Comparison of ENCODE assay signal across 22 mouse cellular contexts in the genomic region with DNA sequence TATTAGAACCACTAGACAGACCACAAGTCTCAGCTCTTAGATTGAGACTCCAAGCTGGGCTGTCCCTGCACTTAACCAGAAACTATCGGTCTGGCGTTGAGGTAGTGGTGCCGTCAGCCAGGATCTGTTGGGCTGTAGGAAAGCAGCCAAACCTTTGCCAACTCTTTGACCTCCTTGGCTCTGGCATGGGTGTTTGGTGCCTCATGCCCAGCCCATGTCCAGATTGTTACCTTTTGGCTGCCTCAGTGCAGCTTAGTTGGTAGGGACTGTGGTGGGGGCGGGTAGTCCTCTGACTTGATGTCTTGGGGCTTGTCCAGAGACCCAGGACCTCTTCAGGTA. TPM values are rescaled to one million over a fixed set of nuclear protein-coding genes. Genes with fewer than 3 reads are reported as not detected.
A peak's percentile ranks its signal among the peaks of the same experiment; 100 is the strongest.
DNase-seq lines count a peak whose midpoint lies in the region.
"Had no signal": no experiment of that assay in that cellular context is flagged by ENCODE, and none has a peak within 500 bp of the region (broad histone marks: within the 10 kb centered on the region; RNA-seq: fewer than 3 reads in every experiment).

No protein-coding gene starts in this region.

- DNase-seq in adrenal gland, adult 2 months, result peak; percentile 35
- no peak for DNase-seq in adrenal gland, adult 18-20 months (ENCODE audit: low spot score in 2 of 2)
- DNase-seq in heart, adult 11 months, result peak; percentile 89
- DNase-seq in heart, postnatal 36 days, result no peak
- peak; percentile 56 to 67 for DNase-seq in kidney, adult 8-10 months
- DNase-seq in kidney, postnatal 14 days, result no peak
- DNase-seq in fibroblast of lung, adult 2 months (ENCODE audit: low read depth), result peak; percentile 40
- DNase-seq in left cerebral cortex, adult 11 months (ENCODE audit: low spot score), result no peak
- DNase-seq: cerebellum, adult 11 months; cerebellum, adult 9-10 months; cerebellum, postnatal 36 days; left cerebral cortex, postnatal 4 days; liver, embryonic 13.5 days; lung, adult 2 months; lung, postnatal 10 days; right cerebral cortex, postnatal 14 days had no signal

- intact Hi-C loops in heart, postnatal 36 days (cut with DNase I), result no loop called here

RNA-seq across cellular contexts. Expression of gene Chdh, which starts 9.6 kb away (rescaled TPM):
- 10 to 100 TPM; 13.2 to 24.5 TPM for total RNA-seq in adrenal gland, adult 2 months (2021)
- polyA plus RNA-seq in adrenal gland, adult 2 months (2012; rRNA removed), result 5.5 and 9.7 TPM in 2 replicates
- total RNA-seq in adrenal gland, adult 18-20 months (2021), result 10 to 100 TPM; 11.1 to 27.5 TPM
- under 1 TPM; 0.35 to 0.56 TPM for total RNA-seq in heart, postnatal 36 days (2021)
- total RNA-seq: CH12.LX had no signal
- polyA plus RNA-seq: C2C12; embryonic facial prominence, embryonic 11.5 days; forebrain, embryonic 14.5 days had no signal

RNA-seq across cellular contexts. Expression of gene Il17rb, which starts 9.7 kb away (rescaled TPM):
- total RNA-seq in adrenal gland, adult 2 months (2021), result 1 to 10 TPM; 1.8 to 3.2 TPM
- polyA plus RNA-seq in adrenal gland, adult 2 months (2012; rRNA removed), result 1.1 TPM in 2 replicates
- 1 to 10 TPM in 1 of 2 experiments, under 1 TPM in 1; 0.73 to 2.1 TPM for total RNA-seq in adrenal gland, adult 18-20 months (2021)
- not detected for total RNA-seq in heart, postnatal 36 days (2021)
- total RNA-seq: megakaryocyte-erythroid progenitor cell, adult 5-6 weeks had no signal
- polyA plus RNA-seq: macrophage had no signal

RNA-seq across cellular contexts. Expression of gene Actr8, which starts 40.3 kb away (rescaled TPM):
- total RNA-seq in adrenal gland, adult 2 months (2021), result 10 to 100 TPM; 55.7 to 57.0 TPM
- 10.6 and 10.9 TPM in 2 replicates for polyA plus RNA-seq in adrenal gland, adult 2 months (2012; rRNA removed)
- 10 to 100 TPM; 48.4 to 56.0 TPM for total RNA-seq in adrenal gland, adult 18-20 months (2021)
- total RNA-seq in heart, postnatal 36 days (2021), result 10 to 100 TPM; 39.9 to 42.2 TPM

RNA-seq across cellular contexts. Expression of gene Selenok, which starts 50.3 kb away (rescaled TPM):
- total RNA-seq in adrenal gland, adult 2 months (2021), result 100 to 1,000 TPM in 1 of 2 experiments, 10 to 100 TPM in 1; 78.3 to 122 TPM
- polyA plus RNA-seq in adrenal gland, adult 2 months (2012; rRNA removed), result 3.8 and 5.5 TPM in 2 replicates
- 100 to 1,000 TPM; 124 to 129 TPM for total RNA-seq in adrenal gland, adult 18-20 months (2021)
- 10 to 100 TPM; 81.1 to 91.9 TPM for total RNA-seq in heart, postnatal 36 days (2021)

Comparison
In these comparisons a context has a peak if more than half of its experiments do, and no peak if none do; other contexts are left out.
1. DNase-seq: peak in adrenal gland, adult 2 months (single experiment), heart, adult 11 months (single experiment), kidney, adult 8-10 months (2 of 2) and fibroblast of lung, adult 2 months (single experiment); none in adrenal gland, adult 18-20 months (0 of 2), heart, postnatal 36 days (0 of 2), kidney, postnatal 14 days (single experiment) and left cerebral cortex, adult 11 months (single experiment).
2. RNA of gene Chdh, which starts 9.6 kb away (total RNA-seq): 11.1 to 27.5 TPM in adrenal gland, adult 18-20 months and 13.2 to 24.5 TPM in adrenal gland, adult 2 months; 0.35 to 0.56 TPM in heart, postnatal 36 days; every median in the first group is over 4 times any median in the second.